Mouse (Mus musculus): ENCODE results near the gene Cyp17a1. TPM values are rescaled to one million over a fixed set of nuclear protein-coding genes. Genes with fewer than 3 reads are reported as not detected.

Cyp17a1 gene
- polyA plus RNA-seq, 1 experiment, result 174 TPM

DNA sequence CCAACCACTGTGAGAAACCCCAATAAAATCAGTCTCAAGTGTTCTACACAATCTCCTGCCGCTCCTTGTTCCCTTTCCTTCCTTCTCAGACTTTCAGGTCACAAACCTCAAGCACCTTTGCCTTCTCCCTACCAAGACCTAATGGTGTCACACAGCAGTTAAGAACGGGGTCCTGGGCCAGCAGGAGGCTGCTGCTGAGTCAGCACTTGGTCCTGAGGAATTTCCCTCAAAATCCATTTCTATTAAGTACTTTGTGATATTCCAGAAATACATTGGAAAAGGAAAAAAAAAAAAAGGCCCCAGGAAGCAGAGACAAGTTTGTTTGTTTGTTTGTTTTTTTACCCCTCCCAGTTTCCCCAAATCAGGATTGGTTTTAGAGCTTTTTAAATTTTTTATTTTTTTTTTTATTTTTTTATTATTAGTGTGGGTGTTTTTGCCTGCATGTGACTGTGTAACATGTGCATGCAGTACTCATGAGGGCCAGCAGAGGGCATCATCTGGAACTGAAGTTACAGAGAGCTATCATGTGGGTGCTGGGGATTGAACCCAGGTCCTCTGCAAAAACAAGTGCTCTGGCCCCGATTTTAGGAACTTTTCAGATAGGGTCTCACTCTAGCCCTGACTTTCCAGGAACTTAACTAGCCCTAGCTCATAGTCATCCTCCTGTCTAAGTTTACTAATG is 15.5 kb downstream of the Cyp17a1 start:
- no peaks in the 10 kb centered on the region; the same call in 1 of the 2 replicates for H3K36me3 ChIP-seq (ENCODE audit: control insufficient read depth, insufficient read depth, low read length)
- no peak overlapping the region for H3K4me3 ChIP-seq (ENCODE audit: control insufficient read depth, low read depth, low read length)
- no peaks in the 10 kb centered on the region for H3K4me1 ChIP-seq (ENCODE audit: control insufficient read depth, insufficient read depth, low read length)
- no peaks in the 10 kb centered on the region for H3K27me3 ChIP-seq (ENCODE audit: control insufficient read depth, insufficient read depth, low read length)
- TF ChIP-seq CTCF (IDR thresholded peaks at IDR 0.05; ENCODE audit: control insufficient read depth, insufficient read depth, insufficient replicate concordance, low read depth, low read length) (no peak), POLR2A (IDR thresholded peaks at IDR 0.05; ENCODE audit: control insufficient read depth, low read depth, low read length) (no peak)
- H3K27ac ChIP-seq (ENCODE audit: control insufficient read depth, insufficient read depth, low read depth, low read length), result no peak overlapping the region

DNA sequence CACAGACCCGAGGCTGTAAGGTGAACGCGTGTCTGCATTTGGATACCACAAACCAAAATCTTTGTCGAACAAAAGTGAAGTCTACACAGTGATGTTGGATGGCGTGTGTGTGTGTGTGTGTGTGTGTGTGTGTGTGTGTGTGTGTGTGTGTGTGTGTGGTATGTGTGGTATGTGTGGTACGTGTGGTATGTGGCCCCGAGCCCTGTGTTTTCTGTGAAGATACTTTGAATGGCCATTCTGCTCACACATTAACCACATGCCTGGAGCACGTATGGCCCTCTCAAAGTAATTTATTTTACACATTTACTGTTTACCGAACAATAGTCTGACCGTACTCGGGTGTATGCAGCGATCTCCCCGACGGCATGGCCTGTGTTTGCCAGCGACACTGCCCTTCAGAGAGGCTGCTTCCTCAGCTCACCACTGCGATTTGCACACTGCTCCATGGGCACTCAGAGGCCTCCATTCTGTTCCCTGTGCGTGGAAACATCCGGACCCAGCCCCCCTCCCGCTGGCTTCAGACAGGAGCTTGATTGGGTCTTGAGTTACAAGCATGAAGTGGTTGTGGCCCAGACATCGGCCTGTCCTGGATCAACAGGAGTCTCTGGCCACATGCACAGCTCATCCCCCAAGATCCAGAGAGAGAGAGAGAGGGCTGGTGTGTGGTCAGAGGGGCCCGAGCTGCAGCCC is 16.7 kb downstream of the Cyp17a1 start:
- no peak for TF ChIP-seq CTCF (IDR thresholded peaks at IDR 0.05; ENCODE audit: control insufficient read depth, insufficient read depth, insufficient replicate concordance, low read depth, low read length)
- no peak for TF ChIP-seq POLR2A (IDR thresholded peaks at IDR 0.05; ENCODE audit: control insufficient read depth, low read depth, low read length)
- no peak overlapping the region for H3K27ac ChIP-seq (ENCODE audit: control insufficient read depth, insufficient read depth, low read depth, low read length)
- H3K4me1 ChIP-seq (ENCODE audit: control insufficient read depth, insufficient read depth, low read length), result no peaks in the 10 kb centered on the region
- H3K36me3 ChIP-seq (ENCODE audit: control insufficient read depth, insufficient read depth, low read length), result no peaks in the 10 kb centered on the region; the same call in 1 of the 2 replicates
- H3K27me3 ChIP-seq (ENCODE audit: control insufficient read depth, insufficient read depth, low read length), result no peaks in the 10 kb centered on the region
- H3K4me3 ChIP-seq (ENCODE audit: control insufficient read depth, low read depth, low read length), result no peak overlapping the region

DNA sequence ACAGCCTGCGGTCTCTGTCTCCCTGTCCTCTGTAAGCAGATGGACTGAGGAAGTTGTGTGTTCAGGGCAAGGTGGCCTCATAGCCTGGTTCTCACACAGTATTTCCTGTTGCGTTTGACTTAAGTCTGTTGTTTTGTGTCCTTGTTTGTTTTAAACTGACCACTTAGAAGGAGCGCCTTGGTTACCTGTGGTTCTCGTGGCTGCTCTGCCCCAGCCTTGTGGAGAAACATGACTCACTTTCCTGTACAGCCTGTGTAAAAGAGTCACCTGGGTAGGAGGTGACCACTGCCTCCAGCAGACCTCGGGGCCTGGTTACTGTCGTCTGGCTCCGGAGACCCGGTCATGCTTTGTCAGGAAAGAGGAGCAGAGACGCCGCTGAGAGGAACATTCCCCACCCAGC is 17.3 kb downstream of the Cyp17a1 start:
- H3K4me3 ChIP-seq (ENCODE audit: control insufficient read depth, low read depth, low read length), result no peak overlapping the region
- H3K27ac ChIP-seq (ENCODE audit: control insufficient read depth, insufficient read depth, low read depth, low read length), result no peak overlapping the region
- no peaks in the 10 kb centered on the region for H3K4me1 ChIP-seq (ENCODE audit: control insufficient read depth, insufficient read depth, low read length)
- H3K36me3 ChIP-seq (ENCODE audit: control insufficient read depth, insufficient read depth, low read length), result no peaks in the 10 kb centered on the region; the same call in 1 of the 2 replicates
- no peaks in the 10 kb centered on the region for H3K27me3 ChIP-seq (ENCODE audit: control insufficient read depth, insufficient read depth, low read length)
- TF ChIP-seq POLR2A (IDR thresholded peaks at IDR 0.05; ENCODE audit: control insufficient read depth, low read depth, low read length) (no peak), CTCF (IDR thresholded peaks at IDR 0.05; ENCODE audit: control insufficient read depth, insufficient read depth, insufficient replicate concordance, low read depth, low read length) (no peak)

DNA sequence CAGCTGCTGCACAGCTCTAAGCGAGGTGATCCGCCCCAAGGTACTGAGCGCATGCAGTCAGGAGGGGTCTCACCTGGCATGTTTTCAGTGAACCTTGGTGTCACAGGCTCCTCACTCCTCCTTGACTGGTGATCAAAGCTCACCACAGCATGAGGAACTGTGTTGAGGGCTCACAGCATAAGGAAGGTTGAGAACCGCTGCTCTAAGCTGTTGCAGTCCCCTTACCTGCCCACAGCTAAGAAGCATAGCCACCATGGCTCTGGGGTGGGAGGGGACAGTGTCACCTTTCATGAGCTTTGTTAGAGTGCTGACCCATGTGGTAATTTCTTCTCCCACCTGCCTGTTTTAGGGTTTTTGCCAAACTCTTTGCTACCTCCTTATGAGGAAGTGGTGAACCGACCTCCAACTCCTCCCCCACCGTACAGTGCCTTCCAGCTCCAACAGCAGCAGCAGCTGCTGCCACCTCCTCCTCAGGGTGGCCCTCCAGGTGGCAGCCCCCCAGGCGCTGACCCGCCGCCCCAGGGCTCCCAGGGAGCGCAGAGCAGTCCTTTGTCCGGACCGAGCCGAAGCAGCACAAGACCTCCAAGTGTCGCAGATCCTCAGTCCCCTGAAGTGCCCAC is 19.2 kb downstream of the Cyp17a1 start:
- no peak overlapping the region for H3K4me3 ChIP-seq (ENCODE audit: control insufficient read depth, low read depth, low read length)
- no peaks in the 10 kb centered on the region for H3K27me3 ChIP-seq (ENCODE audit: control insufficient read depth, insufficient read depth, low read length)
- TF ChIP-seq POLR2A (IDR thresholded peaks at IDR 0.05; ENCODE audit: control insufficient read depth, low read depth, low read length), result no peak
- no peak for TF ChIP-seq CTCF (IDR thresholded peaks at IDR 0.05; ENCODE audit: control insufficient read depth, insufficient read depth, insufficient replicate concordance, low read depth, low read length)
- H3K4me1 ChIP-seq (ENCODE audit: control insufficient read depth, insufficient read depth, low read length), result no peaks in the 10 kb centered on the region
- no peak overlapping the region for H3K27ac ChIP-seq (ENCODE audit: control insufficient read depth, insufficient read depth, low read depth, low read length)
- H3K36me3 ChIP-seq (ENCODE audit: control insufficient read depth, insufficient read depth, low read length), result no peaks in the 10 kb centered on the region; the same call in 1 of the 2 replicates

DNA sequence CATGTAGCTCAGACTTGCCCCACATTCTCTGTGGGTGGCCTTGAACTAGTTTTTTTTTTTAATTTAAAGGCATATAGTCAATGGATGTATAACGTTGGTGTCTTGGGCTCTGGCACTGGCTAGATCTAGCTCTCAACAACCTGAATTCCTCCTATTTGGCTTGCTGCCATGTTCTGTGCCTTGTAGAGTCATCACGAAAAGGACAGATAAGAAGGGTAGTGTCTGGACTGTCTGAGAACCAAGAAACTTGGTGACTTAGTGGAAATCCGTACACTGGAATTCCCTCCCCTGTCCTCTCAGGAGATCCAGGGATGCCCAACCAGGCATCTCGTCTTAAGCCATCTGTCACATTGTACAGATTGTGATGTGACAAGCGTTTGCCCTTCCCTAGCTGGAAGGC is 19.8 kb downstream of the Cyp17a1 start:
- Histone ChIP-seq H3K4me3 (ENCODE audit: control insufficient read depth, low read depth, low read length) (no peak overlapping the region), H3K36me3 (ENCODE audit: control insufficient read depth, insufficient read depth, low read length) (no peaks in the 10 kb centered on the region; the same call in 1 of the 2 replicates), H3K4me1 (ENCODE audit: control insufficient read depth, insufficient read depth, low read length) (no peaks in the 10 kb centered on the region), H3K27me3 (ENCODE audit: control insufficient read depth, insufficient read depth, low read length) (no peaks in the 10 kb centered on the region), H3K27ac (ENCODE audit: control insufficient read depth, insufficient read depth, low read depth, low read length) (no peak overlapping the region)
- TF ChIP-seq CTCF (IDR thresholded peaks at IDR 0.05; ENCODE audit: control insufficient read depth, insufficient read depth, insufficient replicate concordance, low read depth, low read length), result no peak
- TF ChIP-seq POLR2A (IDR thresholded peaks at IDR 0.05; ENCODE audit: control insufficient read depth, low read depth, low read length), result no peak

DNA sequence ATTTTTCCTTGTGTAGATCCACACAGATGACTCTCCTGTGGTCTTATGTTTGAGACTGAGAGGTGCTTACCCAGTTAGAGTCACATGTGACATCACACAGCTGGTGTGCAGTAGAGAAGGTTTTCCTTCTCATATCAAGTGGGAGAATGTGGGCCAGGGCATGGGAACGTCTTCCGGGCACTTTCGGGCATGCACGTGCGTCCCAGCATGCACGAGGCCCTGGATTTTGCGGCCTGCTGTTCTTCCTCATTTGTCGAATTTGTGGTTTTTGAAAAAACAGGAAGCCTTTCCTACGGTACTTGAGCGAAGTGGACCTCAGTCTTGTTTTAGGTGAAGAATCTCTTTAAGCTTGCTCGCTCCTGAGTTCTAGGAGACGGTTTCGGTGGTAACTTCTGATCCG is 24.4 kb downstream of the Cyp17a1 start:
- H3K36me3 ChIP-seq (ENCODE audit: control insufficient read depth, insufficient read depth, low read length), result no peaks in the 10 kb centered on the region; the same call in 1 of the 2 replicates
- TF ChIP-seq CTCF (IDR thresholded peaks at IDR 0.05; ENCODE audit: control insufficient read depth, insufficient read depth, insufficient replicate concordance, low read depth, low read length) (no peak), POLR2A (IDR thresholded peaks at IDR 0.05; ENCODE audit: control insufficient read depth, low read depth, low read length) (no peak)

DNA sequence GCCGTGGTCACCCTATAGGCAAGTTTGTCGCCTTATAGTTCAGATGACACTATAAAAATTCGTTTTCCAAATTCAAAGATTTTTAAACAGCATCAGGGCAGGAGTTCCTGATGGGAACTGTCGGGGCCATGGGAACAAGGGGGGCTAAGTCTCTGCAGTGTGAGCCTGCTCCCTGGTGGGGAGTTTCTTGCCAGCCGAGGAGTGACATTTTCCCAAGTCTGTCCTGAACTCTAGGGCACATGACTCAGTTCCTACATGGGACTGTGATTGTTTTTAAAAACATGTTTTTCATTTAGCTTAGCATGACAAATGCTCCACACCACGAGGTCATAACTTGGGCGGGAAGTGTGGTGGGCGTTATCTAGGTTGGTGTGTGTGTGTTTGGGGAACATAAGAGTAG is 25.1 kb downstream of the Cyp17a1 start:
- Histone ChIP-seq H3K4me3 (ENCODE audit: control insufficient read depth, low read depth, low read length) (no peak overlapping the region), H3K27ac (ENCODE audit: control insufficient read depth, insufficient read depth, low read depth, low read length) (no peak overlapping the region), H3K4me1 (ENCODE audit: control insufficient read depth, insufficient read depth, low read length) (peaks cover 16% of the 10 kb centered on the region), H3K36me3 (ENCODE audit: control insufficient read depth, insufficient read depth, low read length) (no peaks in the 10 kb centered on the region; the same call in 1 of the 2 replicates), H3K27me3 (ENCODE audit: control insufficient read depth, insufficient read depth, low read length) (no peaks in the 10 kb centered on the region)
- TF ChIP-seq CTCF (IDR thresholded peaks at IDR 0.05; ENCODE audit: control insufficient read depth, insufficient read depth, insufficient replicate concordance, low read depth, low read length), result no peak
- no peak for TF ChIP-seq POLR2A (IDR thresholded peaks at IDR 0.05; ENCODE audit: control insufficient read depth, low read depth, low read length)

More for the DNA sequence above, 24.4 kb downstream of the Cyp17a1 start:
- Histone ChIP-seq H3K27ac (ENCODE audit: control insufficient read depth, insufficient read depth, low read depth, low read length) (no peak overlapping the region), H3K27me3 (ENCODE audit: control insufficient read depth, insufficient read depth, low read length) (no peaks in the 10 kb centered on the region), H3K4me3 (ENCODE audit: control insufficient read depth, low read depth, low read length) (no peak overlapping the region), H3K4me1 (ENCODE audit: control insufficient read depth, insufficient read depth, low read length) (peaks cover 13% of the 10 kb centered on the region)

Measured in testis, adult 2 months (tissue).